Mouse (Mus musculus): ENCODE results near the gene Ccr6.

- TF ChIP-seq POLR2A (IDR thresholded peaks at IDR 0.05; ENCODE audit: extremely low read depth, insufficient read depth, low read length), result no peak
- TF ChIP-seq CTCF (IDR thresholded peaks at IDR 0.05; ENCODE audit: low read depth, low read length), result 0 out of 2 replicates have a peak, but pooled peaks have one; percentile 17
Observed at GRCm38 (mm10) chr17:8299524-8299923, 63.7 kb downstream of the Ccr6 start.
